Mouse (Mus musculus) ovary, postnatal 14 days (tissue): ENCODE measurements around the gene Far2.

Experiments
- DNase-seq: peaks from one replicate; pipeline ENCODE4 v3.0.0; 2022; ENCODE audit warnings: low spot score

The Far2 gene

DNA sequence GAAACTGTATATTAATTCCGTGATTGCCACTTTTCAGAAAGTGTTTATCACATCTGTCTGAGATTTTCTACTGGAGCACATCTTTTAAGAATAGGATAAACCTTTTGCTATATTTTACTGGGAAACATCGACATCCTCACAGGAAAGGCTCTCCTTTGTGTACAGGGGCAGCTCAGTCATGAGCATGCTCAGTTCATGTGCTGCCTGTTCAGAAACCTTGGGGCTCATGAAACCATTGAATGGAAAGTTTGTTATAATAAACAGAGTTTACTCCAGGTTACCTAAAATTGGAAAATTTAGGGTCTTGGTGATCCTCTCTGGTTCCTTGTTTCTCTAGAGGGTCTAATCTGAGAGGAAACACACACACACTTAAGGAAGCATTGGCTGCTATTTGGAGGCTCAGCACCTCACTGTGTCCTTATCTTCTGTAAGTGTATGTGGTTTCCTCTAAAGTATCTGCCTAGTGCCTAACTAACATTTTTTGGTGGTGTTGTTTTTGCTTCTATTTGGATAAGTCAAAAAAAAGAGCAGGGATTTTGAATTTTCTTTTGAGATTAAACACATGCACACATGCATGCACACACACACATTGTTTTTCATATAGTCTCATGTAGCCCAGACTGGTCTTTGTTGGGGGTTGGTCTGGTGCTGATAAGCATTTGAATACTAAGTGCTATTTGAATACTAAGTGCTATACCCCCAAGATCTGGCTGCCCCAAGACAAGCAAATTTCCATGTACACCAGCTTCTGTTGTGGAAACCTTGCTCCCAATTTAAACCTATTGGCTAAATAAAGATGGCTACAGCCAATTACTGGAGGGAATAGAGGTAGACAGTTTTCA, 171.4 kb downstream of the Far2 start:
- DNase-seq: no peak

DNA sequence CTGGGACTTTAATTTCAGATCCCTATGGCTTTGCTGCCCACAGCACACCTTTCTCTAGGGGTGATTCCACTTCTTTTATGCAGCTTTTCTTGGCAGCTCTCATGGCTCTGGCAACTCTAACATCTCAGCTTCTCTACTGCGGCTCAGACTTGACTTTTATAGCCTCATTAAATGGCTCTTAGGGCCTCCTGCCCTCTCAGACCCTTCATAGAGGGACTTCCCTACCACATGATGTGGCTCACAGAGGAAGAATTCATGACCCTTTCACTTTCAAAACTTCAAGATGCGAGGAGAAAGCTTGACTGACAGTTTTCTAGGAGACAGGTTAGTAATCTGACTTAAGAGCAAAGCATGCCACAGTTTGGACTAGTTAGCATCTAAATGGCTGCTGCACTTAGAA, 175.6 kb downstream of the Far2 start:
- DNase-seq: no peak

DNA sequence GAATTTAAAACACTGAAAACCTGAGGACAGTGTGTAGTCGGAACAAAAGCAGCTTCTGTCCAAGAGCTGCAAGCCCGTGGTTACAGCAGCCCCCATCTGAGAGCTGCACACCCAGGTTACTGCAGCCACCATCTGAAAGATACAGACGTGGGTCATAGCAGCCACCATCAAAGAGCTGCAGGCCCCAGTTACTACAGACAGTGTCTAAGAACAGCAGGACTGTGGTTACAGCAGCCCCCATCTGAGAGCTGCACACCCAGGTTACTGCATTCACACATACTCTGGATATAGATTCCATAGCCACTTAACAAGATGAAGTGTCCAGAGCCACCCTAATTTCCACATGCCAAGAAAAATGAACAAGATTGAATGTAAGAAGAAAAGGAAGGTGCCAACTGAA, 180.5 kb downstream of the Far2 start:
- DNase-seq: no peak
